Mouse (Mus musculus) bone marrow macrophage, adult 2 months (primary cell): Measurements from ENCODE around the gene Ctcf. TPM values are rescaled to one million over a fixed set of nuclear protein-coding genes. Genes with fewer than 3 reads are reported as not detected.

Experiments
- H3K27ac ChIP-seq: 2 replicates; pipeline ENCODE4 v1.5.1; 2012; ENCODE audit warnings: low read depth, low read length; ENCODE audit not compliant: insufficient read depth
- H3K4me1 ChIP-seq: 2 replicates; pipeline ENCODE4 v1.6.1; 2012; ENCODE audit warnings: low read length; ENCODE audit not compliant: control insufficient read depth, insufficient read depth
- H3K4me3 ChIP-seq: 2 replicates; pipeline ENCODE4 v1.5.1; 2012; ENCODE audit warnings: mild to moderate bottlenecking, low read length, moderate library complexity; ENCODE audit not compliant: insufficient read depth
- CTCF ChIP-seq: IDR thresholded peaks from 2 replicates; pipeline ENCODE4 v1.5.1; 2012; ENCODE audit warnings: low read depth, mild to moderate bottlenecking, low read length, moderate library complexity
- POLR2A ChIP-seq: IDR thresholded peaks from 2 replicates; pipeline ENCODE4 v1.6.1; 2012; ENCODE audit warnings: mild to moderate bottlenecking, low read depth, low read length, borderline replicate concordance
- polyA plus RNA-seq: library from polyadenylated mRNA; stranded (reverse); fragments of >200 nt; gene quantifications from 2 replicates; pipeline ENCODE4 v1.2.4, GENCODE M21; 2012; ENCODE audit not compliant: missing spikeins, insufficient read depth, insufficient read length

The Ctcf gene
- polyA plus RNA-seq, 1 experiment, result 60.3 TPM

GRCm38 (mm10) chr8:105605491-105606188, 30.7 kb upstream of the Ctcf start:
- peak overlapping the region; percentile 82 for H3K4me3 ChIP-seq
- peak overlapping the region; percentile 39; the same call in 1 of the 2 replicates for H3K27ac ChIP-seq
- H3K4me1 ChIP-seq, result peaks cover 32% of the 10 kb centered on the region
- TF ChIP-seq POLR2A (no peak), CTCF (no peak)

- peaks cover 32% of the 10 kb centered on the region for H3K4me1 ChIP-seq
- H3K27ac ChIP-seq, result peak overlapping the region; percentile 10; the same call in 1 of the 2 replicates
- no peak for TF ChIP-seq POLR2A
- TF ChIP-seq CTCF, result no peak
- peak overlapping the region; percentile 82 for H3K4me3 ChIP-seq
Measured at GRCm38 (mm10) chr8:105606189-105607023, 30.0 kb upstream of the Ctcf start.

GRCm38 (mm10) chr8:105607062-105607461, 29.3 kb upstream of the Ctcf start:
- H3K4me1 ChIP-seq, result peaks cover 32% of the 10 kb centered on the region
- peak overlapping the region; percentile 82 for H3K4me3 ChIP-seq
- no peak overlapping the region for H3K27ac ChIP-seq
- TF ChIP-seq CTCF (no peak), POLR2A (no peak)

GRCm38 (mm10) chr8:105607684-105608083, 28.7 kb upstream of the Ctcf start:
- Histone ChIP-seq H3K27ac (peak overlapping the region; percentile 43; the same call in 1 of the 2 replicates), H3K4me3 (no peak overlapping the region), H3K4me1 (peaks cover 32% of the 10 kb centered on the region)
- TF ChIP-seq CTCF (peak; percentile 70), POLR2A (no peak)

- Histone ChIP-seq H3K4me1 (peaks cover 30% of the 10 kb centered on the region), H3K4me3 (no peak overlapping the region), H3K27ac (no peak overlapping the region)
- TF ChIP-seq POLR2A (no peak), CTCF (no peak)
Measured at GRCm38 (mm10) chr8:105609355-105609754, 27.0 kb upstream of the Ctcf start.

- TF ChIP-seq CTCF, result no peak
- TF ChIP-seq POLR2A, result no peak
- H3K27ac ChIP-seq, result no peak overlapping the region
- H3K4me3 ChIP-seq, result no peak overlapping the region
- peaks cover 29% of the 10 kb centered on the region for H3K4me1 ChIP-seq
Measured at GRCm38 (mm10) chr8:105609771-105610170, 26.6 kb upstream of the Ctcf start.

GRCm38 (mm10) chr8:105611836-105612235, 24.5 kb upstream of the Ctcf start:
- Histone ChIP-seq H3K4me1 (peaks cover 26% of the 10 kb centered on the region), H3K4me3 (no peak overlapping the region)
- TF ChIP-seq CTCF (no peak), POLR2A (no peak)

GRCm38 (mm10) chr8:105613037-105613436, 23.3 kb upstream of the Ctcf start:
- Histone ChIP-seq H3K4me3 (no peak overlapping the region), H3K4me1 (peaks cover 16% of the 10 kb centered on the region), H3K27ac (no peak overlapping the region)
- TF ChIP-seq CTCF (no peak), POLR2A (no peak)

More at GRCm38 (mm10) chr8:105611836-105612235, 24.5 kb upstream of the Ctcf start:
- H3K27ac ChIP-seq, result no peak overlapping the region

GRCm38 (mm10) chr8:105613830-105614511, 22.4 kb upstream of the Ctcf start:
- H3K4me1 ChIP-seq, result peaks cover 10% of the 10 kb centered on the region
- no peak for TF ChIP-seq POLR2A
- no peak for TF ChIP-seq CTCF
- H3K4me3 ChIP-seq, result peak overlapping the region; percentile 33
- no peak overlapping the region for H3K27ac ChIP-seq

- no peaks in the 10 kb centered on the region for H3K4me1 ChIP-seq
- TF ChIP-seq POLR2A (no peak), CTCF (no peak)
- no peak overlapping the region for H3K4me3 ChIP-seq
- H3K27ac ChIP-seq, result no peak overlapping the region
Measured at GRCm38 (mm10) chr8:105615942-105616341, 20.4 kb upstream of the Ctcf start.
